Mouse (Mus musculus) forebrain, embryonic 13.5 days (tissue): ENCODE measurements around the gene Mapkapk5. TPM values are rescaled to one million over a fixed set of nuclear protein-coding genes. Genes with fewer than 3 reads are reported as not detected.

Experiments used
- ATAC-seq: fragments of 200-750 bp; cut with Nextera tagmentation; 2 replicates; pipeline ENCODE4 v1.8.0; 2017
- H3K27ac ChIP-seq: fragments of 300-500 bp; sonication (generic); 2 replicates; pipeline ENCODE4 v1.5.1; 2015; ENCODE audit warnings: inconsistent platforms, mild to moderate bottlenecking, moderate library complexity
- H3K27me3 ChIP-seq: fragments of 300-500 bp; sonication (generic); 2 replicates; pipeline ENCODE4 v1.6.1; 2015; ENCODE audit warnings: mild to moderate bottlenecking, inconsistent platforms
- H3K36me3 ChIP-seq: fragments of 300-500 bp; sonication (generic); 2 replicates; pipeline ENCODE4 v1.6.1; 2015; ENCODE audit warnings: mild to moderate bottlenecking, inconsistent platforms; ENCODE audit not compliant: poor library complexity, severe bottlenecking
- H3K4me1 ChIP-seq: fragments of 300-500 bp; sonication (generic); 2 replicates; pipeline ENCODE4 v1.6.1; 2015; ENCODE audit warnings: inconsistent platforms
- H3K4me2 ChIP-seq: fragments of 300-500 bp; sonication (generic); 2 replicates; pipeline ENCODE4 v1.6.1; 2015; ENCODE audit warnings: inconsistent platforms, mild to moderate bottlenecking, moderate library complexity
- H3K4me3 ChIP-seq: fragments of 300-500 bp; sonication (generic); 2 replicates; pipeline ENCODE4 v1.5.1; 2015; ENCODE audit warnings: mild to moderate bottlenecking, inconsistent platforms
- H3K9ac ChIP-seq: fragments of 300-500 bp; sonication (generic); 2 replicates; pipeline ENCODE4 v1.6.1; 2015; ENCODE audit warnings: mild to moderate bottlenecking, inconsistent platforms
- H3K9me3 ChIP-seq: fragments of 300-500 bp; sonication (generic); replicated peaks from 2 replicates; pipeline ENCODE4 v1.6.1; 2016; ENCODE audit warnings: inconsistent platforms
- WGBS: fragments of 180-500 bp; shearing (Covaris S2); methylation state at CpG from one replicate; pipeline ENCODE4 v1.1.7; 2015; 5-methylcytosine and 5-hydroxymethylcytosine counted together
- polyA plus RNA-seq: library from polyadenylated mRNA; unstranded; fragments of >200 nt; fragmentation: Nextera tagmentation; extraction: Ambion mirVana; gene quantifications from 2 replicates; pipeline ENCODE4 v1.2.1, GENCODE M21; 2015

The Mapkapk5 gene
- polyA plus RNA-seq, 1 experiment from 2014 or later, result 53.0 TPM

GRCm38 (mm10) chr5:121546530-121546895 is 808 bp upstream of the Mapkapk5 start:
- Histone ChIP-seq H3K9me3 (no peaks in the 10 kb centered on the region), H3K36me3 (no peaks in the 10 kb centered on the region), H3K27me3 (no peaks in the 10 kb centered on the region), H3K27ac (no peak overlapping the region), H3K4me3 (peak overlapping the region; percentile 98), H3K4me2 (peak overlapping the region; percentile 98), H3K4me1 (peaks cover 25% of the 10 kb centered on the region), H3K9ac (peak overlapping the region; percentile 99)
- ATAC-seq, result peak; percentile 21
- 42% methylated on average over 6 of the region's 6 CpGs for WGBS

GRCm38 (mm10) chr5:121544910-121545792 is 554 bp downstream of the Mapkapk5 start, which contains the start of the genes Adam1a and Gm42878:
Gene Adam1a, minus strand, starts transcription at chr5:121545482.
Gene Gm42878, minus strand, starts transcription at chr5:121545482.
- WGBS, result under 1% methylated on average over 78 of the region's 97 CpGs
- Histone ChIP-seq H3K9me3 (no peaks in the 10 kb centered on the region), H3K4me3 (peak within 1 kb of the TSS; percentile 98), H3K27ac (peak within 1 kb of the TSS; percentile 95), H3K36me3 (no peaks in the 10 kb centered on the region), H3K9ac (peak within 1 kb of the TSS; percentile 99), H3K4me2 (peak within 1 kb of the TSS; percentile 98), H3K4me1 (peaks cover 25% of the 10 kb centered on the region), H3K27me3 (no peaks in the 10 kb centered on the region)
- ATAC-seq, result peak; percentile 62

GRCm38 (mm10) chr5:121543370-121543769 is 2.3 kb downstream of the Mapkapk5 start:
- peaks cover 25% of the 10 kb centered on the region for H3K4me1 ChIP-seq
- no peaks in the 10 kb centered on the region for H3K27me3 ChIP-seq
- no peak for ATAC-seq
- no peak overlapping the region for H3K9ac ChIP-seq
- H3K4me2 ChIP-seq, result no peak overlapping the region
- H3K27ac ChIP-seq, result no peak overlapping the region
- peaks cover 8% of the 10 kb centered on the region for H3K36me3 ChIP-seq
- no peaks in the 10 kb centered on the region for H3K9me3 ChIP-seq
- 82% methylated on average over 3 of the region's 3 CpGs for WGBS
- H3K4me3 ChIP-seq, result no peak overlapping the region

DNA sequence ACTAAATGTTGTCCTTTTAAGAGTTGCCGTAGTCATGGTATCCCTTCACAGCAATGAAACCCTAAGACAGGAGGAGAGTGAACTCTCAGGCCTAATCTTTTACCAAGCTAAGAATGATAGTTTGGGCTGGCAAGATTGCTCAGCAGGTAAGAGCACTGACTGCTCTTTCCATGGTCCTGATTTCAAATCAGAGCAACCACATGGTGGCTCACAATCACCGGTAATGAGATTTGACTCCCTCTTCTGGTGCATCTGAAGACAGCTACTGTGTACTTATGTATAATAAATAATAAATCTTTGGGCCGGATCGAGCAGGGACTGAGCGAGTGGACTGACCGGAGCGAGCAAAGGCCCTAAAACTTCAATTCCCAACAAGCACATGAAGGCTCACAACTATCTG is 4.5 kb downstream of the Mapkapk5 start:
- no peak for ATAC-seq
- Histone ChIP-seq H3K9me3 (no peaks in the 10 kb centered on the region), H3K4me2 (no peak overlapping the region), H3K4me1 (peaks cover 20% of the 10 kb centered on the region), H3K36me3 (peaks cover 21% of the 10 kb centered on the region), H3K27me3 (no peaks in the 10 kb centered on the region), H3K4me3 (no peak overlapping the region), H3K27ac (no peak overlapping the region), H3K9ac (no peak overlapping the region)
- WGBS, result 95% methylated on average over 7 of the region's 7 CpGs

DNA sequence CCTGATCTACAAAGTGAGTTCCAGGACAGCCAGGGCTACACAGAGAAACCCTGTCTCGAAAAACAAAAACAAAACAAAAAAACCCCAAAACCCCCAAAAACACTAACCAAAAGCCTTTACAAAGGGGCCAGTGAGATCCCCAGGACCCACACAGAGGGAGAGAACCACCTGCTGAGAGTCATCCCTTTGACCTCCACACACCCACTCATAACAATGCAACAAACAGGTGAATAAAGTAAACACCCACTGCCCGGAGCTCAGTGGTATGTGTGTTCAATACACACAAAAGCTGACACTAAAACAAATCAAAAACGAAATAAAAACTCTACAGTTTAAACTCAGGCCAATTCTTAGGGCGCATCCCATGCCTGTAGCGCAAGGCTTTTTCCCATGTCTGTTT is 5.6 kb downstream of the Mapkapk5 start:
- ATAC-seq, result no peak
- WGBS, result 96% methylated on average over 5 of the region's 5 CpGs

DNA sequence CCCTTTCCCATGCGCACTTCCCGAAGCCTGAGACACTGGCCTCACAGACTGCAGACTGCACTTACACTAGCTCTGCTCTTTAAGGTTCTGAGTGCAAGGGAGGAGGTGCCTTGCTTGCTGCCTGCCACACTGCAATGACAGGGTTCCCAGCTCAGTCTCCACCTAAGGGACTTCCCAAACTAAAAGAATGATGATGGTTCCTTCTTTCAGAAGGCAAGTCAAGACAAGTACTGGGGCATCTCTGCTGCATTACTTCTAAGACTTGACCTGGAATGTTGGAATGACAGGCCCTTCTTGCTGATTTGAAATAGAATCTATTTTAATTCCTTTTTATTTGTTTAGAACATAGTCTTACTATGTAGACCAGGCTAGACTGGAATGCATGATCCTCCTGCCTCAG is 8.1 kb downstream of the Mapkapk5 start:
- no peaks in the 10 kb centered on the region for H3K27me3 ChIP-seq
- no peak overlapping the region for H3K4me3 ChIP-seq
- WGBS, result 65% methylated on average over 2 of the region's 2 CpGs
- H3K9me3 ChIP-seq, result no peaks in the 10 kb centered on the region
- H3K36me3 ChIP-seq, result peaks cover 55% of the 10 kb centered on the region
- H3K4me2 ChIP-seq, result no peak overlapping the region
- peak overlapping the region; percentile 35; the same call in 1 of the 2 replicates for H3K27ac ChIP-seq
- 0 out of 2 replicates have a peak overlapping the region, but pooled peaks have one; percentile 43 for H3K9ac ChIP-seq
- H3K4me1 ChIP-seq, result no peaks in the 10 kb centered on the region
- no peak for ATAC-seq

More for the DNA sequence above, 5.6 kb downstream of the Mapkapk5 start:
- H3K4me1 ChIP-seq, result peaks cover 20% of the 10 kb centered on the region
- no peaks in the 10 kb centered on the region for H3K9me3 ChIP-seq
- peaks cover 32% of the 10 kb centered on the region for H3K36me3 ChIP-seq
- no peaks in the 10 kb centered on the region for H3K27me3 ChIP-seq
- H3K4me2 ChIP-seq, result no peak overlapping the region
- no peak overlapping the region for H3K27ac ChIP-seq
- H3K4me3 ChIP-seq, result no peak overlapping the region
- H3K9ac ChIP-seq, result no peak overlapping the region

- H3K27me3 ChIP-seq, result no peaks in the 10 kb centered on the region
- peak overlapping the region; percentile 35; the same call in 1 of the 2 replicates for H3K27ac ChIP-seq
- H3K36me3 ChIP-seq, result peaks cover 60% of the 10 kb centered on the region
- no peak overlapping the region for H3K4me2 ChIP-seq
- WGBS, result 39% methylated on average over 7 of the region's 7 CpGs
- ATAC-seq, result no peak
- H3K4me3 ChIP-seq, result no peak overlapping the region
- H3K4me1 ChIP-seq, result no peaks in the 10 kb centered on the region
- no peaks in the 10 kb centered on the region for H3K9me3 ChIP-seq
- no peak overlapping the region for H3K9ac ChIP-seq
These were observed 8.7 kb downstream of the Mapkapk5 start for GRCm38 (mm10) chr5:121536921-121537555.

GRCm38 (mm10) chr5:121535116-121535515 is 10.6 kb downstream of the Mapkapk5 start:
- 92% methylated on average over 3 of the region's 3 CpGs for WGBS
- Histone ChIP-seq H3K36me3 (peaks cover 77% of the 10 kb centered on the region), H3K4me2 (no peak overlapping the region), H3K27me3 (no peaks in the 10 kb centered on the region), H3K9ac (no peak overlapping the region), H3K27ac (no peak overlapping the region), H3K9me3 (no peaks in the 10 kb centered on the region), H3K4me1 (no peaks in the 10 kb centered on the region), H3K4me3 (no peak overlapping the region)
- no peak for ATAC-seq

- Histone ChIP-seq H3K4me1 (no peaks in the 10 kb centered on the region), H3K4me3 (no peak overlapping the region), H3K9me3 (no peaks in the 10 kb centered on the region), H3K9ac (no peak overlapping the region), H3K27ac (no peak overlapping the region), H3K27me3 (no peaks in the 10 kb centered on the region), H3K4me2 (no peak overlapping the region), H3K36me3 (peaks cover 83% of the 10 kb centered on the region)
- no peak for ATAC-seq
- WGBS, result 91% methylated on average over 5 of the region's 5 CpGs
These were observed 11.2 kb downstream of the Mapkapk5 start for GRCm38 (mm10) chr5:121534521-121534920.

GRCm38 (mm10) chr5:121526961-121527360 is 18.7 kb downstream of the Mapkapk5 start:
- Histone ChIP-seq H3K9me3 (no peaks in the 10 kb centered on the region), H3K27ac (no peak overlapping the region), H3K4me2 (no peak overlapping the region), H3K27me3 (no peaks in the 10 kb centered on the region), H3K36me3 (peaks cover 80% of the 10 kb centered on the region), H3K4me1 (no peaks in the 10 kb centered on the region), H3K9ac (no peak overlapping the region), H3K4me3 (no peak overlapping the region)
- no peak for ATAC-seq
- 88% methylated on average over 8 of the region's 8 CpGs for WGBS

GRCm38 (mm10) chr5:121526526-121526925 is 19.2 kb downstream of the Mapkapk5 start:
- ATAC-seq, result no peak
- WGBS, result 91% methylated on average over 7 of the region's 7 CpGs
- no peaks in the 10 kb centered on the region for H3K27me3 ChIP-seq
- no peaks in the 10 kb centered on the region for H3K9me3 ChIP-seq
- H3K4me3 ChIP-seq, result no peak overlapping the region
- peaks cover 81% of the 10 kb centered on the region for H3K36me3 ChIP-seq
- H3K9ac ChIP-seq, result no peak overlapping the region
- H3K4me1 ChIP-seq, result no peaks in the 10 kb centered on the region
- no peak overlapping the region for H3K4me2 ChIP-seq
- H3K27ac ChIP-seq, result no peak overlapping the region

GRCm38 (mm10) chr5:121525774-121526450 is 19.8 kb downstream of the Mapkapk5 start:
- peaks cover 81% of the 10 kb centered on the region for H3K36me3 ChIP-seq
- WGBS, result 90% methylated on average over 14 of the region's 14 CpGs
- H3K4me3 ChIP-seq, result no peak overlapping the region
- H3K9me3 ChIP-seq, result no peaks in the 10 kb centered on the region
- H3K4me2 ChIP-seq, result no peak overlapping the region
- H3K27ac ChIP-seq, result no peak overlapping the region
- no peaks in the 10 kb centered on the region for H3K27me3 ChIP-seq
- no peak for ATAC-seq
- no peaks in the 10 kb centered on the region for H3K4me1 ChIP-seq
- H3K9ac ChIP-seq, result no peak overlapping the region
